Mouse (Mus musculus): ENCODE results near the gene Abca4.
"Not testable (repeated sequence)": the region's sequence is repeated elsewhere in the genome, so short reads cannot be mapped to it uniquely, and the experiment has no call there.

Gene Abca4

GRCm38 (mm10) chr3:122210846-122211245 lies 166.6 kb downstream of the Abca4 start:
- DNase-seq (ENCODE audit: low spot score in 2 of 2), result no peak

- no peak for DNase-seq (ENCODE audit: low spot score in 2 of 2)
Measured at GRCm38 (mm10) chr3:122211446-122212125, 167.3 kb downstream of the Abca4 start.

GRCm38 (mm10) chr3:122221240-122222036 lies 177.2 kb downstream of the Abca4 start:
- no peak for DNase-seq (ENCODE audit: low spot score in 2 of 2)

- not testable (repeated sequence) for DNase-seq (ENCODE audit: low spot score in 2 of 2)
Measured at GRCm38 (mm10) chr3:122226972-122227371, 182.7 kb downstream of the Abca4 start.
